Mouse (Mus musculus) c-Kit-positive CD71-positive TER-119-positive erythroid progenitor cells, embryonic 14.5 days (primary cell): ENCODE measurements at regions not wholly inside any gene's neighbourhood (a gene's known extent, or its start where the extent isn't known, plus 50 kb on each side); places are given as distances from the start of the nearest gene placed in this dataset.
A peak's percentile ranks its signal among the peaks of the same experiment; 100 is the strongest.

Experiments used
- DNase-seq: peaks from one replicate; pipeline ENCODE4 v3.0.0-alpha.2; 2013; ENCODE audit warnings: low spot score

DNA sequence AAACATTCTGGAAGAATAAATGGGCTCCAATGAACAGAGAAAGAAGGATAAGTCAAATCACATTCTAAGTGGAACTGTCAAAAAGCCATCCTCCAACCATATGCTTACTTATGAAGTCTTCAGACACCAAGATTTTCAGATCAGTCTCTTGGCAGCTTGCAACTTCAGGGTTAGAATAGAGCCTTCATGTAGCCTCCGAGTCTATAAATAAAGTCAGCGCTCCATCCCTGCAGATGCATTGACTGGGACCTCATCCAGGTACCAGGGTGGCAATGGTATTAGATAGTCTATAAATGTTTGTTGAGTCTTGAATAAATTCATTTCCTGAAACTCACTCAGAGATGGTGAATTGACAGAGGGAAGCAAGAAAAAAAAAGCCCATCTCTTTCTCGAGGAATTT is 107.2 kb upstream of the Eepd1 start:
- DNase-seq, result no peak

DNA sequence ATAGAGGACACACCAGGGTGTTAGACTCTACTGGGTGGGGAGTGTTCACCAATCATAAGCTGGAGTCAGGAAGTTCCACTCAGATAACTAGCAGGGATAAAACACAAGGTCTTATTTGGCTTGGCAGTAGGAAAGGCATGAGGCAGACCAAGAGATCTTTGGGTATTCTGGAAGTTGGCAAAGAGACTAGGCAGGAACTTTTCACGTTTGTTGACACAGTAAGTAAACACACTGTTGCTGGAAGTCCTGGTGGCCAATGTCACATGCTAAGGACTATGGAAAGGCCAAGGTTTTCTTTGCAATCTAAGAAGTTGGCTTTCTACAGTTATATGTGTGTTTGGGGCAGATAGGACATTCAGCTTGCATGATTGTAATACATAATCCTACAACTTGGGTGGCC is 105.1 kb upstream of the Eepd1 start:
- no peak for DNase-seq

DNA sequence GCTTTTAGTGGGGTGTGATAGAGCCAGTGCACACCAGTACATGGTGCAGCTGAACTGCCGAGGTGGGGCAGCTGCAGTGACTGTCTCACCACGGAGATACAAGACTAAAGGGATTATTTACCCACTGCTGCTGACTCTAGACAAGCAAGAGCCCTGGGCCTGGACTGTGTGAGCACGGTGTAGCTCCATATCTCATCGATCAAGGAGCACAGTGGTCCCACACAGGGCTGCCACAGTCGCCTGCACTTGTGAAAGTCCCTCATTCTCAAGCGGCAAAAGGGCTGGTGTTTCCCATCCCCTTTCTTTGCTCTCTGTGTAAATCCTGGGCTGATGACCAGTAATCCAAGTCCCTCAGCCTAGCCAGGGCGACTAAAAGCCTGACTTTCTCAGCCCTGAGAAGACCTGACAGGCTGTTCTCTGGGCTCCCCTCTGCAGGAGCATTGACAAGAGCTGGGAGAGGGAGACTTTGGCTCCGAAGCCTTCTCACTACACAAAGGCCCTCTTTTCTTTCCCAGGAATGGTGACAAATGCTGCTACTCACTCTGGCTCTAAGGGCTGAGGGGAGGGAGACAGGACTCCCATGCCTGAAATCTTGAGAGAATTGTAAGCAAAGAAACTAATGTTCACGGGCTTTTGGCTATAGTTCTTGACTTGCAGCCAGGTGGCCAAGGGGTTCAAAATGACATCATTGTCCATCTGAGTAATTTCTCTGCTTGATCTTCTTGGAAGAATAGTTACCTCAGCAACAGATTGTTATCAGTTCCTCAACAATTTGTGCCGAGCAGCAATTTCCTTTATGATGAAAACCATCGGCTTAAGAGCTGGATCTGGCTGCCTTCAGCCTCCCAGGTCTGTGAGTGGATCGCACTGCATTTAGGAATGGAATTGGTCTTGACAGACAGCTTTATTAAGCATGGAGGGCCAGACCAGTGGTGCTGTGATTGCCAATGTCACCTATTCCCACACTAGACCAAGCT is 103.3 kb upstream of the Eepd1 start:
- no peak for DNase-seq

DNA sequence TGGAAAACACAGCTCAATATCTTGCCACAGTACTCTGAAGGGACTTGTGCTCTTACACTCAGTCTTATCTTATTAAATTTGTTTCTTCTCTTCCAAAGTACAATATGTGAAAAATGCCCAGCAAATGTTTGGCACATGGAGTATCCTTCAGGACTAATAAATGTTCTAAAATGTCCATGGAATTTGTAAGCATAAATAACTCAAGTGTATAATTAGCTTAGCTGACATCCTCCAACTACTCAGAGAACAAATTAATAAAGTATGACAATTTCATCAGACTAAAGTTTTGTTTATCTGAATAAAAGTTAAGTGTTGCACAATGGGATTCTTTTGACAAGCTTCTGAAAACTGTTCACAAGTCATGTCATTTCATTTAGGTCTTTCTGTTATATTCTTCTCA is 96.0 kb upstream of the Eepd1 start:
- DNase-seq, result no peak

DNA sequence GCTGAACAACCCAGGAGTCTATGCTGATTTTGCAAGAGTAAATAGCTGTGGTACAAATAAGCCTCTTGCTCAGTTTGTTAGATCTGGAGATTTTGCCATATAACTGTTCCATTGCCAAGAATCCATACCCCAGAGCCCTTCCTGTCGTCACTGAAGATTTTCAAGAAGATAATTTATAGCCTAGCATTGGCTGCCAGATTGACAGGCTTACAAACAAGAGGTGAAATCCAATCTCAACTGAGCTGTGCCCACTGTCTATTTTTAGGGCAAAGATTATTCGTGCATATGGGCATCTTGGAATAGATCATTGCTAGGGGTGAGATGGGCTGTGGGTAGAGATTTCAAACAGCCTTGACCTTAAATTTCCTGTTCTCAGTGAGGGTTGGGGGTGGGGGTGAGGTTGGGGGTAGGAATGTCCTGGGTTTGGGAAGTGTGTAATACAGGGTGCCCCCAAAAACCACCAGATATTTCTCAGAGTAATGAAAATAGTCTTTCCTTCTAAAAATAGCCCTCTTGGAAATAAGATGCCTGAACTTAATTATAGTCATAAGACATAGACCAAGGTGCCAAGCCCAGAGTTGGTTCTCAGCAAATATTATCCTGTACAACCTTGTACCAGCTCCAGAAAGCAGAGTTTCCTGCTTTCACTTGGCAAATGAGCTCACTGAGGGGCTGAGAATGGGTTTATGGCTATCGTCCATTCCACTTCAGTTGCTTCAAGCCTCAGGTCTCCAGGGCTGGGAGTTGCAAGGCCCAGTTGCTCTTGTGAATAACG is 93.3 kb upstream of the Eepd1 start:
- no peak for DNase-seq

DNA sequence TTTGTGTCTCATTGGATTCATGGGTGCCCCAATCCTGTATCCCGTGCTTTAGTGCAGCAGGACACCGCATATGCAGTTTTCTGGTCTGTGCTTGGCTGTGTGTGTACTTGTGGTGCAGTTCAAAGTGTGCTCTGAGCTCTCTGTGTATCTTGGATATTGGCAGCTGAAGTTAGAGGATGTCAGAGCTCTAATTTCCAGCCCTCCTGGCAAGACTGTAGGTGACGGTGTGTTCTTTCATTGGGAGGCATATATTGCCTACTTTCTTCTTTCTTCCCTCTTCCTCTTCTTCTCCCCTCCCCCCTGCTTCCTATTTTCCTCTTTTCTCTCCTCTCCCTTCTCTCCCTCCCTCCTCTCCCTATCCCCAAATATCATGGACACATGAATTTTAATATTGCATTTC is 92.0 kb upstream of the Eepd1 start:
- no peak for DNase-seq

DNA sequence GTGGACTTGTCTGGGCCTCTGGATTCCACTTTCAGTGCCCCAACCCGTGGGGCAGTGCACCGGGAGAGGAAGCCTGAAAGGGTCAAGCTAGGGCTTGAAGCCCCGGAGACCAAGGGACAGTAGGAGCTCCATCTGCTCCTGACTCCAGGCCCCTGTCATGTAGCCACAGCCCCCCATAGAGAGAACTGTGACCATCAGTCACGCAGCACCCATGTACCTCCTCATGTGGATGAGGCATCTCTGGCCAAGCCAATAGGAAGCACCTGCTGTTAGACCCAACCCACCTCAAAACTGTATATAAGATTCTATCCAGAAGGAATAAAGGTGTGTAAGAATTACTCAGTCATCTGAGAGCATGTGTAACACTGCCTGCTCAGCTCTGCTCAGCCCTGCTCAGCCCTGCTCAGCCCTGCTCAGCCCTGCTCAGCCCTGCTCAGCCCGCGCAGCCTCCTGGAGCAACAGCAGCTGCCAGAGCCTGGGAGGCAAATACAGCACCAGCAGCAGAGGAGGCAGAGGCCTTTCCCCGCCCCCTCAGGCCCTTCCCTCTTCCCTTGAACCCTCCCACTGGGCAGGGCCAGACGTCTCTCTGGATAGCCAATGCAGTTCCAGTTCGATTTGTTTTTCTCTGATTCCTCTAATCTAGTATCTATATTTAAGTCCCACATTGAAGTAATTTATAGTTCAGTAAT is 80.6 kb upstream of the Eepd1 start:
- peak; percentile 0 for DNase-seq

DNA sequence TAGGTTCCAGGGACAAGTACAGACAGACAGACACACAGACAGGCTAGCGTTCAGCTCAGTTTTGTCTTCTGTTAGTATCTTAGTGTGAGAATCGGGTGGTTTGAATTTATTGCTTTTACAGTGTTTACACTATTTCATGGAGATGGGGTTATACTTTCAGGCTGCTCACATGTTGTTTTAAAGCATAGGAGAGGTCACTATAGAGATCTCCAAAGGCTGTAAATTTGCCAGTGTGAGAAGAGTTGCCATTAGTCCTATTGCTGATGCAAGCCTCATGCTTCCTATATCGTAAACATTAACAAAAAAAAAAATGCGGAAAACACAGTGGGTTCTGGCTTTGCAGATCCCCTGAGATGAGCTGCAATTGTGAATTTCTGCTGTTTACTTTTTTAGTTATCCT is 75.5 kb upstream of the Eepd1 start:
- no peak for DNase-seq

DNA sequence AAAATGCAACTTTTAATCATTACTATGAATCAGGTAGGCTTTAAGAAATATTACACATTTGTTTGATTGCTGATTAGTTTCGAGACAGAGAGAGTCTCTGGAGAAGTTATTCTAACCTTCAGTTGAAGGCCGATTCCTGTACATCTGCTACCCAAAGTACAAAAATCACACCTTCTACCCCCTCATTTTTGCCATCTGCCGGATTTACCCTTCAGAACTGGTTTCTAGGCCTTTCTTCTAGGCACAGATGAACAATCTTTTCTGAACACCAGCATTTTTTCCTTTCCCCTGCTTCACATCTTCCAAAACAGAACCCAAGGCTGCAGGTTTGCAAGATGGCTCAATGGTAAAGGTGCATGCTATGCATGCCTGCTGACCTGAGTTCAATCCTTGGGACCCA is 72.8 kb upstream of the Eepd1 start:
- no peak for DNase-seq

DNA sequence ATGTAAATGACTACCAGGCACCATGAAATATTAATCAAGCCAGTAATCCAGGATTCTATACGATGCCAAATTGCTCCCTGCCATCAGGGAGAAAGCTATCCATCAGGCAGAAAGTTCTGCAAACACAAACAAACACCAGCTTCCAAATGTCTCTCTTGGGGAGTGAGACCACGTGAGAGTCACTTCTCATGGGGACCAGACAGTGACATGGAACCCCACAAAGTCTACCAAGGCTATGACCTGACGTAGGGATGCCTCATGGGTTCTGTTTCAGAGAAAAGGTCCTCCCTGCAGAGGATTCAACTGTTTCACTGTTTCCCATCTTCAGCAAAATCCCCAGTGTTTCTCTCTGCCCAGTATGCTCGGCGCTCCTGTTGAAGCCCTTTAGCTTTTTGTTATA is 71.6 kb upstream of the Eepd1 start:
- DNase-seq, result no peak

DNA sequence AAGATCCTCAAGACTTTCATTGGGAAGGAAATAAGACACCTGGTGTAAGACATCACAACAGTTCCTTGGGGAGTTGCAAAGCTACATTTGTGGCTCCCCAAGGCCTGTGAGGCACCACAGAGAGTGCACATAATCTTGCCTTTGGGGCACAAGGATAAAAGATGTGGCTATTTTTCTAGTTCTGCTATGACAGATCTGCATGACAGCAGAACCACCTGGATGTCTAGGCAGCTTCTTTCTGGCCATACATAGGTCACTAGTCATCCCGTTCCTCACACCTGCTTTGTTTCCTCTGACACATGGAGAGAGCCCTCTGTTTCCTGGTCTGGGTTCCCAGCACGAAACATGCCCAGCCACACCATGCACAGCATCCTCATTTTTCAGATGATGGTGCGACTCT is 67.5 kb upstream of the Eepd1 start:
- no peak for DNase-seq

DNA sequence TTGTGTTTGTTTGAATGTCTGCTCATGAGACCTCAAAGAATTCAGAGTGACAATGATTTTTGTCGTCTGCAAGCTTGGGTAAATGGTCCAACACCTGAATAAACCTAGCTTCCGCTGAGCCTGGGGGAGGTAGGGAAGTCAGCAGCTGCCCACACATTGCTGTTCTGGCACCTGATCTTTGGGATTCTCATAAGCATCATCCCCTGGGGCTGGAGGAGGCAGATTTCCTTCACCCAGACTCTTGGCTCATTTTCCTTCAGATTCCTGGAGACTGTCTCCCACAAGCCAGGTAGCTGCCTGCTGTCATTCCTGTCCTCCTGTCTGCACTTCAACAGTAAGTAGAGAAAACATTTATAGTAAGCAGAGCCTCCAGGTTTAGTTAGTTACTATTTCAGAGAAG is 67.0 kb upstream of the Eepd1 start:
- no peak for DNase-seq

DNA sequence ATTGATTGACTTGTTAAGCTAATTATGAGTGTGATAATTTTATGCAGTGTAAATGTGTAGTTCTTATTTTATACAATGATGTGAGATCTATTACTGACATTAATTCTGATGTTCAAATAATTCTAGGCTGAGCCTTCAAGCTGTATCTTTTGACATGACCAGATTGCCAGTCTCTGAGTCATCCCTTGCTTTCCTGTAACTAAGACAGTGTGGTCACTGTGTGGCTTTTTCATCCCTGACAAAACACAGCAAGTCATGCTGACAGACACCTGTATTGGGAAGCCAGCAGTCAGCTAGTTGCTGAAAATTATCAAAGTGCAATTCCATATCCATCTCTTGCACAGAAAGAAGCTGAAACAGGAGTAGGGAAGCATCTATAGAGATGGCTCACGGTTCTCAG is 54.4 kb upstream of the Eepd1 start:
- DNase-seq, result no peak

DNA sequence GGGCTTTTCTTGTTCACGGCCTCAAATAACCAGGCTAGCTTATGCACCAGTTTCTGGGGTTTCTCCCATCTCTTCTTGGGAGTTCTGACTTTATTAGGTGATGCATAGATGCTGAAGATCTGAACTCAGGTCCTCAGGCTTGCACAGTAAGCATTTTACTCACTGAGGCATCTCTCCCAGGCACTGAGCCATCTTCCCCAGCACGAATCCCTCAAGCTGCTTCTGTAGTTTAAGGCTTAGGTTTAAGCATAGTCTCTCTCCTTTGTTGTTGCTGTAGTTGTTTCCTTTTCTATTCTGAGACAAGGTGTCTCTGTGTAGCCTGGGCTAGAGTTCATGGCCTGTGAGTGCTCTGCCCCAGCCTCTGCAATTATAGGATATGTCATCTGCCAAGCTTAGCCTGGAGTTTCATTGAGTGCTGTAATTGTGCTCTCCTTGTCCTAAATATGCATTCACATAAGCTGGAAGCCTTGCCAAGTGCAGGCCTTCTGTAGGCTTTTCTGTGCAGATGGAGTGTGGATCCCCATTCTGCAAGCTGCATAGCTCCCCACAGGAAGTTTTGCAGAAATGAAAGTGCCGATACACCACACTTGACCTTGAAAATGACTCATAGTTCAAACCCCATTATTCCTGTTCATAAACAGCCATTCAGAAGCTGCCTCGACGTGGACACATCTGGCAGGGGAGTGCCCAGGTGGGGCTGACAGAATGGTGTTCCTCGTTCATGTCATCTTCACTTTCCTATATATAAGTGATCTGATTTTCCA is 51.7 kb upstream of the Eepd1 start:
- DNase-seq, result no peak
